Mouse (Mus musculus) C2C12 (cell line): Measurements from ENCODE around the gene Pawr.

Experiments used
- CEBPB ChIP-seq: IDR thresholded peaks from one replicate; pipeline ENCODE4 v1.6.1; 2011; ENCODE audit warnings: low read depth, mild to moderate bottlenecking, control low read depth, moderate library complexity
- CTCF ChIP-seq: IDR thresholded peaks from one replicate; pipeline ENCODE4 v1.5.1; 2011; ENCODE audit not compliant: control insufficient read depth, insufficient read depth, insufficient read length
- MAX ChIP-seq: IDR thresholded peaks from one replicate; pipeline ENCODE4 v1.6.1; 2011; ENCODE audit warnings: mild to moderate bottlenecking, control low read depth
- MYOD1 ChIP-seq: IDR thresholded peaks from one replicate; pipeline ENCODE4 v1.6.1; 2011; ENCODE audit warnings: low read depth; ENCODE audit not compliant: control insufficient read depth, insufficient read length
- USF1 ChIP-seq: IDR thresholded peaks from one replicate; pipeline ENCODE4 v1.6.1; 2011; ENCODE audit warnings: low read depth, mild to moderate bottlenecking, control low read depth, moderate library complexity

DNA sequence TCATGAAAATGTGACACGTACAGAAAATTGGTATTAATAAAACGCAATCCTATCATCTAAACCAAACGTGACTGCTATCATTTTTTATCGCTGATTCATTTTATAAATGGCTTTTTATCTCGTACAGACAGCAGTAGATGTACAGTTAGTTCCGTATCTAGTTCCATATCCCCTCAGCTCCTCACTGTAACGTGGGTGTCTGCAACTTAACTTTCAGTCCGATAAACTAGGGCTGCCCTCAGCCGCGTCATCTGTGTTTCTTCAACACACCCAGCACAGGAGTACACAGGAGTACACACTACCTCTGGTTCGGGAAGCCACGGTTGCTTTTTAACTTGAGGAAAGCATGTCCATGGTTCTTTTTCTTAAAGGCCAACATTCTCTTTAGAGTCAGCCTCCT is 63.3 kb downstream of the Pawr start:
- no peak for TF ChIP-seq MAX
- no peak for TF ChIP-seq CEBPB
- no peak for TF ChIP-seq CTCF
- no peak for TF ChIP-seq USF1
- TF ChIP-seq MYOD1, result no peak
